Mouse (Mus musculus) bone marrow macrophage, adult 2 months (primary cell): ENCODE results near the gene Scgb1a1.

Source experiments
- CTCF ChIP-seq: IDR thresholded peaks from 2 replicates; pipeline ENCODE4 v1.5.1; 2012; ENCODE audit warnings: low read depth, mild to moderate bottlenecking, low read length, moderate library complexity
- POLR2A ChIP-seq: IDR thresholded peaks from 2 replicates; pipeline ENCODE4 v1.6.1; 2012; ENCODE audit warnings: mild to moderate bottlenecking, low read depth, low read length, borderline replicate concordance

- TF ChIP-seq POLR2A (no peak), CTCF (no peak)
Observed at GRCm38 (mm10) chr19:9057679-9058078, 30.1 kb downstream of the Scgb1a1 start.
